Mouse (Mus musculus) embryo, embryonic 11 days (tissue): ENCODE data around the gene Mdc1.
"Not testable (repeated sequence)": the region's sequence is repeated elsewhere in the genome, so short reads cannot be mapped to it uniquely, and the experiment has no call there.

Experiments used
- DNase-seq: peaks from one replicate; pipeline ENCODE4 v3.0.0-alpha.2; 2015

Gene Mdc1

GRCm38 (mm10) chr17:35822964-35823937 lies 18.1 kb upstream of the Mdc1 start, which contains the start of gene Flot1:
TSS of gene Flot1 (plus strand) at chr17:35823230.
- peak; percentile 92 for DNase-seq

GRCm38 (mm10) chr17:35824402-35824801 lies 16.9 kb upstream of the Mdc1 start:
- DNase-seq: peak; percentile 39

- DNase-seq: no peak
Measured at GRCm38 (mm10) chr17:35825109-35825850, 16.0 kb upstream of the Mdc1 start.

GRCm38 (mm10) chr17:35829737-35830136 lies 11.6 kb upstream of the Mdc1 start:
- DNase-seq: peak; percentile 90

GRCm38 (mm10) chr17:35832400-35833238 lies 8.7 kb upstream of the Mdc1 start:
- no peak for DNase-seq

GRCm38 (mm10) chr17:35833239-35833751 lies 8.0 kb upstream of the Mdc1 start:
- DNase-seq: no peak

GRCm38 (mm10) chr17:35833894-35834293 lies 7.4 kb upstream of the Mdc1 start:
- no peak for DNase-seq

- DNase-seq: no peak
Measured at GRCm38 (mm10) chr17:35834696-35835422, 6.5 kb upstream of the Mdc1 start.

- no peak for DNase-seq
Measured at GRCm38 (mm10) chr17:35835424-35836140, 5.7 kb upstream of the Mdc1 start.

GRCm38 (mm10) chr17:35836178-35836965 lies 4.9 kb upstream of the Mdc1 start:
- DNase-seq: peak; percentile 89

- DNase-seq: peak; percentile 97
Measured at GRCm38 (mm10) chr17:35836991-35837422, 4.3 kb upstream of the Mdc1 start.

GRCm38 (mm10) chr17:35837487-35837886 lies 3.8 kb upstream of the Mdc1 start:
- DNase-seq: peak; percentile 76

- peak; percentile 99 for DNase-seq
Measured at GRCm38 (mm10) chr17:35838122-35838544, 3.2 kb upstream of the Mdc1 start, which contains the start of gene Tubb5. TSS of gene Tubb5 (minus strand) at chr17:35838306.

GRCm38 (mm10) chr17:35838570-35838969 lies 2.7 kb upstream of the Mdc1 start:
- DNase-seq: no peak

GRCm38 (mm10) chr17:35839002-35839401 lies 2.3 kb upstream of the Mdc1 start:
- not testable (repeated sequence) for DNase-seq

- no peak for DNase-seq
Measured at GRCm38 (mm10) chr17:35840561-35840960, 754 bp upstream of the Mdc1 start.

GRCm38 (mm10) chr17:35842006-35842405 lies 691 bp downstream of the Mdc1 start:
- DNase-seq: no peak

GRCm38 (mm10) chr17:35843514-35843913 lies 2.2 kb downstream of the Mdc1 start:
- DNase-seq: no peak

GRCm38 (mm10) chr17:35848112-35848511 lies 6.8 kb downstream of the Mdc1 start:
- DNase-seq: no peak

- DNase-seq: no peak
Measured at GRCm38 (mm10) chr17:35850974-35851373, 9.7 kb downstream of the Mdc1 start.
